Mouse (Mus musculus) lung, postnatal 0 days (tissue): ENCODE measurements around the gene Eif4a1. TPM values are rescaled to one million over a fixed set of nuclear protein-coding genes. Genes with fewer than 3 reads are reported as not detected.

Source experiments
- ATAC-seq: fragments of 200-750 bp; cut with Nextera tagmentation; 2 replicates; pipeline ENCODE4 v1.8.0; 2017; ENCODE audit warnings: moderate library complexity
- DNase-seq: peaks from one replicate; pipeline ENCODE4 v3.0.0-alpha.2; 2016; ENCODE audit warnings: low spot score
- H3K27ac ChIP-seq: fragments of 300-500 bp; sonication (generic); 2 replicates; pipeline ENCODE4 v1.5.1; 2014; ENCODE audit warnings: antibody characterized with exemption, mild to moderate bottlenecking, low read length, mixed read lengths
- H3K27me3 ChIP-seq: fragments of 300-500 bp; sonication (generic); replicated peaks from 2 replicates; pipeline ENCODE4 v1.6.1; 2014; ENCODE audit warnings: low read length, mixed read lengths; ENCODE audit not compliant: insufficient read depth
- H3K36me3 ChIP-seq: fragments of 300-500 bp; sonication (generic); 2 replicates; pipeline ENCODE4 v1.6.1; 2014; ENCODE audit warnings: low read length, mixed read lengths; ENCODE audit not compliant: insufficient read depth
- H3K4me1 ChIP-seq: fragments of 300-500 bp; sonication (generic); 2 replicates; pipeline ENCODE4 v1.6.1; 2014; ENCODE audit warnings: antibody characterized with exemption, low read depth, low read length, mixed read lengths; ENCODE audit not compliant: insufficient read depth
- H3K4me2 ChIP-seq: fragments of 300-500 bp; sonication (generic); replicated peaks from 2 replicates; pipeline ENCODE4 v1.6.1; 2014; ENCODE audit warnings: low read depth, mild to moderate bottlenecking, low read length, moderate library complexity, mixed read lengths
- H3K4me3 ChIP-seq: fragments of 300-500 bp; sonication (generic); 2 replicates; pipeline ENCODE4 v1.5.1; 2014; ENCODE audit warnings: low read depth, low read length
- H3K9ac ChIP-seq: fragments of 300-500 bp; sonication (generic); replicated peaks from 2 replicates; pipeline ENCODE4 v1.6.1; 2014; ENCODE audit warnings: low read depth, mild to moderate bottlenecking
- H3K9me3 ChIP-seq: fragments of 300-500 bp; sonication (generic); 2 replicates; pipeline ENCODE4 v1.6.1; 2016; ENCODE audit warnings: low read length, mixed read lengths
- CTCF ChIP-seq: IDR thresholded peaks from 2 replicates; pipeline ENCODE4 v1.5.1; 2016; ENCODE audit warnings: antibody characterized with exemption, mild to moderate bottlenecking
- EP300 ChIP-seq: IDR thresholded peaks from 2 replicates; pipeline ENCODE4 v1.6.1; 2016; ENCODE audit warnings: antibody characterized with exemption, mild to moderate bottlenecking, control low read depth
- WGBS: fragments of 180-500 bp; shearing (Covaris S2); extraction: QIAGEN DNeasy Blood & Tissue Kit; methylation state at CpG from one replicate; pipeline ENCODE4 v1.1.7; 2014; 5-methylcytosine and 5-hydroxymethylcytosine counted together
- polyA plus RNA-seq: library from polyadenylated mRNA; unstranded; fragments of >200 nt; fragmentation: Nextera tagmentation; extraction: Ambion mirVana; gene quantifications from 2 replicates; pipeline ENCODE4 v1.2.1, GENCODE M21; 2015

Gene Eif4a1
- polyA plus RNA-seq, 1 experiment from 2014 or later = 286 TPM

- peak; percentile 76 for TF ChIP-seq CTCF
- TF ChIP-seq EP300 = no peak
- H3K4me1 ChIP-seq = no peaks in the 10 kb centered on the region
- H3K9ac ChIP-seq = no peak overlapping the region
- H3K27me3 ChIP-seq = no peaks in the 10 kb centered on the region
- H3K4me3 ChIP-seq = no peak overlapping the region
- H3K4me2 ChIP-seq = no peak overlapping the region
- ATAC-seq (peak; percentile 28), DNase-seq (peak; percentile 13)
- no peak overlapping the region for H3K27ac ChIP-seq
- no peaks in the 10 kb centered on the region for H3K9me3 ChIP-seq
- 48% methylated on average over 9 of the region's 9 CpGs for WGBS
- no peaks in the 10 kb centered on the region for H3K36me3 ChIP-seq
Observed at GRCm38 (mm10) chr11:69715482-69715881, 43.3 kb upstream of the Eif4a1 start.

- Histone ChIP-seq H3K4me2 (no peak overlapping the region), H3K9me3 (no peaks in the 10 kb centered on the region), H3K4me1 (no peaks in the 10 kb centered on the region), H3K27me3 (no peaks in the 10 kb centered on the region), H3K4me3 (no peak overlapping the region), H3K9ac (no peak overlapping the region), H3K36me3 (no peaks in the 10 kb centered on the region), H3K27ac (no peak overlapping the region)
- 67% methylated on average over 18 of the region's 18 CpGs for WGBS
- ATAC-seq = no peak
- no peak for DNase-seq
- no peak for TF ChIP-seq CTCF
- no peak for TF ChIP-seq EP300
Observed at GRCm38 (mm10) chr11:69714636-69715329, 42.6 kb upstream of the Eif4a1 start.

GRCm38 (mm10) chr11:69712954-69713672 lies 40.9 kb upstream of the Eif4a1 start:
- 75% methylated on average over 20 of the region's 20 CpGs for WGBS
- no peak overlapping the region for H3K27ac ChIP-seq
- no peaks in the 10 kb centered on the region for H3K4me1 ChIP-seq
- no peaks in the 10 kb centered on the region for H3K27me3 ChIP-seq
- no peak for ATAC-seq
- H3K9me3 ChIP-seq = no peaks in the 10 kb centered on the region
- H3K36me3 ChIP-seq = no peaks in the 10 kb centered on the region
- TF ChIP-seq CTCF (no peak), EP300 (no peak)
- H3K4me3 ChIP-seq = no peak overlapping the region
- no peak overlapping the region for H3K4me2 ChIP-seq
- no peak overlapping the region for H3K9ac ChIP-seq
- no peak for DNase-seq

GRCm38 (mm10) chr11:69711082-69711481 lies 38.9 kb upstream of the Eif4a1 start:
- TF ChIP-seq CTCF (no peak), EP300 (no peak)
- Histone ChIP-seq H3K27me3 (no peaks in the 10 kb centered on the region), H3K9ac (no peak overlapping the region), H3K9me3 (no peaks in the 10 kb centered on the region), H3K4me3 (no peak overlapping the region), H3K4me1 (no peaks in the 10 kb centered on the region), H3K27ac (no peak overlapping the region), H3K36me3 (no peaks in the 10 kb centered on the region), H3K4me2 (no peak overlapping the region)
- 62% methylated on average over 2 of the region's 2 CpGs for WGBS
- ATAC-seq (no peak), DNase-seq (no peak)

- H3K36me3 ChIP-seq = no peaks in the 10 kb centered on the region
- no peak overlapping the region for H3K4me3 ChIP-seq
- TF ChIP-seq CTCF (no peak), EP300 (no peak)
- no peak overlapping the region for H3K9ac ChIP-seq
- no peak for DNase-seq
- H3K27me3 ChIP-seq = no peaks in the 10 kb centered on the region
- 75% methylated on average over 3 of the region's 3 CpGs for WGBS
- no peak overlapping the region for H3K4me2 ChIP-seq
- no peaks in the 10 kb centered on the region for H3K9me3 ChIP-seq
- no peak for ATAC-seq
- H3K4me1 ChIP-seq = no peaks in the 10 kb centered on the region
- no peak overlapping the region for H3K27ac ChIP-seq
Observed at GRCm38 (mm10) chr11:69710470-69710869, 38.2 kb upstream of the Eif4a1 start.

- Histone ChIP-seq H3K36me3 (no peaks in the 10 kb centered on the region), H3K4me2 (no peak overlapping the region), H3K4me1 (no peaks in the 10 kb centered on the region), H3K27ac (no peak overlapping the region), H3K27me3 (no peaks in the 10 kb centered on the region), H3K4me3 (no peak overlapping the region), H3K9me3 (no peaks in the 10 kb centered on the region), H3K9ac (no peak overlapping the region)
- DNase-seq (no peak), ATAC-seq (no peak)
- 41% methylated on average over 11 of the region's 11 CpGs for WGBS
- TF ChIP-seq EP300 (no peak), CTCF (no peak)
Observed at GRCm38 (mm10) chr11:69709554-69710446, 37.6 kb upstream of the Eif4a1 start.
